Mouse (Mus musculus): ENCODE measurements around the gene Frmd4a. TPM values are rescaled to one million over a fixed set of nuclear protein-coding genes. Genes with fewer than 3 reads are reported as not detected.

Frmd4a gene
- polyA plus RNA-seq, 1 experiment = 13.5 TPM

DNA sequence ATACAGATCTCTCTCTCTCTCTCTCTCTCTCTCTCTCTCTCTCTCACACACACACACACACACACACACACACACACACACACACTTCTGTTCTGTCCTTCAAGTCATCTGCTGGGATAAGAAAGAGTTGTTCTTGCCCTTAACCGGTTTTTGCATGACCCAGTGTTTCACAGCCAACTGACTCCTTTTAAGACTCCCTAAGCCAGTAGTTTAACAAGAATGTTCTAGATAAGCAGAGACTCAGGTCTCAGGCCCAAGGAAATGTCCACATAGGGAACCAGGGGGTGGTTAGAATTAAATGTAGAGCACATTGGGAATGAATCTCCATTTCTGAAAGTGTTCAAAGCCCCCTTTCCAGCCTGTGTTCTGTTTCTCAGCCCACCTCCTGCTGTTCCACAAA, 329.4 kb downstream of the Frmd4a start:
- WGBS = 57% methylated on average over 1 of the region's 1 CpGs
- DNase-seq (ENCODE audit: low read depth in 1 of 2, low spot score in 2 of 2) = no peak
- Histone ChIP-seq H3K4me1 (ENCODE audit: control insufficient read depth, insufficient read depth, insufficient read length) (no peaks in the 10 kb centered on the region), H3K27me3 (ENCODE audit: control insufficient read depth, insufficient read depth, low read length) (no peaks in the 10 kb centered on the region), H3K27ac (ENCODE audit: insufficient read depth, low read length) (no peak overlapping the region), H3K36me3 (ENCODE audit: control insufficient read depth, insufficient read depth, low read length) (no peaks in the 10 kb centered on the region), H3K4me3 (ENCODE audit: extremely low read depth, insufficient read depth, insufficient read length) (no peak overlapping the region)
- TF ChIP-seq POLR2A (IDR thresholded peaks at IDR 0.05; ENCODE audit: low read depth, low read length) (no peak), CTCF (IDR thresholded peaks at IDR 0.05; ENCODE audit: extremely low read depth, insufficient read depth, insufficient read length, insufficient replicate concordance) (no peak)

DNA sequence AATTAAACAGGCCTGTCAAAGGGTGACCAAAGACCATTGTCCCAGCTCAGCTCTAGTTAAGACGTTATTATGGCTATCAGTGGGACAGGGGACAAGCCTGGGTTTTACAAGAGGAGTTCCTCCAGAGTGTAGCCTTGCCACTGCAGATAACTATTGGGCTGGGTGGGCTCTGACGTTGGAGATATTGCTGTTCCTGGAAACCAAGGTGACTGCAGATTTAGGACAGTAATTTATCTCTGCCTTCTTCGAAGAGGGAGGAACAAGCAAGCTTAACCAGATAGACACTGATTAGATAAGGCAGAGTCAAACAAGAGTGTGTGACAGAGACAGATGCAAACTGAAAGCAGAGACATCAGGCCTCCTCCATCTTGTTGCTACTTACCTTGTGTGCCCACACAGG, 330.3 kb downstream of the Frmd4a start:
- TF ChIP-seq POLR2A (IDR thresholded peaks at IDR 0.05; ENCODE audit: low read depth, low read length) = no peak
- TF ChIP-seq CTCF (IDR thresholded peaks at IDR 0.05; ENCODE audit: extremely low read depth, insufficient read depth, insufficient read length, insufficient replicate concordance) = no peak
- no peak for DNase-seq (ENCODE audit: low read depth in 1 of 2, low spot score in 2 of 2)
- H3K27ac ChIP-seq (ENCODE audit: insufficient read depth, low read length) = no peak overlapping the region
- H3K4me3 ChIP-seq (ENCODE audit: extremely low read depth, insufficient read depth, insufficient read length) = no peak overlapping the region
- H3K27me3 ChIP-seq (ENCODE audit: control insufficient read depth, insufficient read depth, low read length) = no peaks in the 10 kb centered on the region
- 75% methylated on average over 3 of the region's 3 CpGs for WGBS
- H3K36me3 ChIP-seq (ENCODE audit: control insufficient read depth, insufficient read depth, low read length) = no peaks in the 10 kb centered on the region
- no peaks in the 10 kb centered on the region for H3K4me1 ChIP-seq (ENCODE audit: control insufficient read depth, insufficient read depth, insufficient read length)

GRCm38 (mm10) chr2:4348509-4348908, 331.0 kb downstream of the Frmd4a start:
- Histone ChIP-seq H3K36me3 (ENCODE audit: control insufficient read depth, insufficient read depth, low read length) (no peaks in the 10 kb centered on the region), H3K27ac (ENCODE audit: insufficient read depth, low read length) (no peak overlapping the region), H3K27me3 (ENCODE audit: control insufficient read depth, insufficient read depth, low read length) (no peaks in the 10 kb centered on the region), H3K4me1 (ENCODE audit: control insufficient read depth, insufficient read depth, insufficient read length) (no peaks in the 10 kb centered on the region), H3K4me3 (ENCODE audit: extremely low read depth, insufficient read depth, insufficient read length) (no peak overlapping the region)
- DNase-seq (ENCODE audit: low read depth in 1 of 2, low spot score in 2 of 2) = no peak
- 92% methylated on average over 5 of the region's 5 CpGs for WGBS
- TF ChIP-seq CTCF (IDR thresholded peaks at IDR 0.05; ENCODE audit: extremely low read depth, insufficient read depth, insufficient read length, insufficient replicate concordance) (no peak), POLR2A (IDR thresholded peaks at IDR 0.05; ENCODE audit: low read depth, low read length) (no peak)

GRCm38 (mm10) chr2:4356812-4357384, 339.4 kb downstream of the Frmd4a start:
- TF ChIP-seq CTCF (IDR thresholded peaks at IDR 0.05; ENCODE audit: extremely low read depth, insufficient read depth, insufficient read length, insufficient replicate concordance) (no peak), POLR2A (IDR thresholded peaks at IDR 0.05; ENCODE audit: low read depth, low read length) (no peak)
- no peak overlapping the region for H3K27ac ChIP-seq (ENCODE audit: insufficient read depth, low read length)
- no peak for DNase-seq (ENCODE audit: low read depth in 1 of 2, low spot score in 2 of 2)

GRCm38 (mm10) chr2:4361981-4362834, 344.7 kb downstream of the Frmd4a start:
- 85% methylated on average over 9 of the region's 9 CpGs for WGBS
- no peaks in the 10 kb centered on the region for H3K36me3 ChIP-seq (ENCODE audit: control insufficient read depth, insufficient read depth, low read length)
- DNase-seq (ENCODE audit: low read depth in 1 of 2, low spot score in 2 of 2) = no peak
- H3K4me1 ChIP-seq (ENCODE audit: control insufficient read depth, insufficient read depth, insufficient read length) = no peaks in the 10 kb centered on the region
- no peak for TF ChIP-seq POLR2A (IDR thresholded peaks at IDR 0.05; ENCODE audit: low read depth, low read length)
- no peak for TF ChIP-seq CTCF (IDR thresholded peaks at IDR 0.05; ENCODE audit: extremely low read depth, insufficient read depth, insufficient read length, insufficient replicate concordance)
- H3K27ac ChIP-seq (ENCODE audit: insufficient read depth, low read length) = no peak overlapping the region
- H3K4me3 ChIP-seq (ENCODE audit: extremely low read depth, insufficient read depth, insufficient read length) = no peak overlapping the region
- H3K27me3 ChIP-seq (ENCODE audit: control insufficient read depth, insufficient read depth, low read length) = no peaks in the 10 kb centered on the region

More at GRCm38 (mm10) chr2:4356812-4357384, 339.4 kb downstream of the Frmd4a start:
- H3K27me3 ChIP-seq (ENCODE audit: control insufficient read depth, insufficient read depth, low read length) = no peaks in the 10 kb centered on the region
- no peaks in the 10 kb centered on the region for H3K4me1 ChIP-seq (ENCODE audit: control insufficient read depth, insufficient read depth, insufficient read length)
- H3K36me3 ChIP-seq (ENCODE audit: control insufficient read depth, insufficient read depth, low read length) = no peaks in the 10 kb centered on the region
- WGBS = 91% methylated on average over 7 of the region's 7 CpGs
- H3K4me3 ChIP-seq (ENCODE audit: extremely low read depth, insufficient read depth, insufficient read length) = no peak overlapping the region

GRCm38 (mm10) chr2:4364908-4365307, 347.4 kb downstream of the Frmd4a start:
- no peak overlapping the region for H3K4me3 ChIP-seq (ENCODE audit: extremely low read depth, insufficient read depth, insufficient read length)
- WGBS = 81% methylated on average over 4 of the region's 4 CpGs
- no peaks in the 10 kb centered on the region for H3K36me3 ChIP-seq (ENCODE audit: control insufficient read depth, insufficient read depth, low read length)
- no peaks in the 10 kb centered on the region for H3K4me1 ChIP-seq (ENCODE audit: control insufficient read depth, insufficient read depth, insufficient read length)
- TF ChIP-seq POLR2A (IDR thresholded peaks at IDR 0.05; ENCODE audit: low read depth, low read length) (no peak), CTCF (IDR thresholded peaks at IDR 0.05; ENCODE audit: extremely low read depth, insufficient read depth, insufficient read length, insufficient replicate concordance) (no peak)
- H3K27ac ChIP-seq (ENCODE audit: insufficient read depth, low read length) = no peak overlapping the region
- no peaks in the 10 kb centered on the region for H3K27me3 ChIP-seq (ENCODE audit: control insufficient read depth, insufficient read depth, low read length)
- DNase-seq (ENCODE audit: low read depth in 1 of 2, low spot score in 2 of 2) = no peak

DNA sequence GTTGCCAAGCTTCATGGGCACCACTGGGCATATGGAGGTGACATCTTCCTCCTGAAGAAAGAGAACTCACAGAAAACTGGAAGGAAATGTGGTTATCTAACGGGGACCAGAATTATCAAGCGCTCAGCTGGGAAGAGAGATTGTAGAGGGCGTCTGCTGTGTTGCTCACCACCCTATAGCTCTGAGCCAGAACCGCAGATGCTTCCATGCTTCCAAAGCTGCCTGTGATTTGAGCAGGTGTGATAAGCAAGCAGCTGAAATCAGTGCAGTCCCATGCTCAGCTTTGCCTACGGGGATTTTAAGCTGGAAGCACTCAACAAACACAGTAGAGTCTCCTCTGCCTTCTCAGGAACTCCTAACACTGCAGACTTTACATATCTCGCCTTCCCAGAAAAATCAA, 351.0 kb downstream of the Frmd4a start:
- no peak for DNase-seq (ENCODE audit: low read depth in 1 of 2, low spot score in 2 of 2)
- no peaks in the 10 kb centered on the region for H3K4me1 ChIP-seq (ENCODE audit: control insufficient read depth, insufficient read depth, insufficient read length)
- no peaks in the 10 kb centered on the region for H3K36me3 ChIP-seq (ENCODE audit: control insufficient read depth, insufficient read depth, low read length)
- 80% methylated on average over 6 of the region's 6 CpGs for WGBS
- TF ChIP-seq CTCF (IDR thresholded peaks at IDR 0.05; ENCODE audit: extremely low read depth, insufficient read depth, insufficient read length, insufficient replicate concordance) (no peak), POLR2A (IDR thresholded peaks at IDR 0.05; ENCODE audit: low read depth, low read length) (no peak)
- H3K27me3 ChIP-seq (ENCODE audit: control insufficient read depth, insufficient read depth, low read length) = no peaks in the 10 kb centered on the region
- no peak overlapping the region for H3K4me3 ChIP-seq (ENCODE audit: extremely low read depth, insufficient read depth, insufficient read length)
- no peak overlapping the region for H3K27ac ChIP-seq (ENCODE audit: insufficient read depth, low read length)

Data from spleen, adult 2 months (tissue).